Mouse (Mus musculus): ENCODE results near the gene Nfkbil1.

DNA sequence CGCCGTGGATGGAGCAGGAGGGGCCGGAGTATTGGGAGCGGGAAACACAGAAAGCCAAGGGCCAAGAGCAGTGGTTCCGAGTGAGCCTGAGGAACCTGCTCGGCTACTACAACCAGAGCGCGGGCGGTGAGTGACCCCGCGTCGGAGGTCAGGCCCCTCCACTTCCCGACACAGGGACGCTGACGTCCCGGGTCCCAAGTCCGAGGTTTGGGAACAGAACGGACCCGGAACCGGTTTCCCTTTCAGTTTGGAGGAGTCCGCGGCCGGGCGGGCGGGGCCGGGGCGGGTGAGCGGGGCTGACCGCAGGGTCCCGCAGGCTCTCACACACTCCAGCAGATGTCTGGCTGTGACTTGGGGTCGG, 27.9 kb upstream of the Nfkbil1 start:
- TF ChIP-seq CTCF (IDR thresholded peaks at IDR 0.05; ENCODE audit: low read depth, low read length) (no peak), POLR2A (IDR thresholded peaks at IDR 0.05; ENCODE audit: borderline replicate concordance, low read depth, low read length) (no peak)

Measured in bone marrow macrophage, adult 2 months (primary cell).